Mouse (Mus musculus) olfactory bulb, adult 2 months (tissue): Measurements from ENCODE around the gene Cyp46a1.

Experiments
- CTCF ChIP-seq: fragments of 200-500 bp; IDR thresholded peaks from 2 replicates; pipeline ENCODE4 v1.5.1; 2012; ENCODE audit warnings: low read depth, mild to moderate bottlenecking, low read length, moderate library complexity; ENCODE audit not compliant: insufficient read depth
- POLR2A ChIP-seq: fragments of 200-500 bp; IDR thresholded peaks from 2 replicates; pipeline ENCODE4 v1.6.1; 2012; ENCODE audit warnings: mild to moderate bottlenecking, low read depth, low read length, moderate library complexity; ENCODE audit not compliant: insufficient read depth

DNA sequence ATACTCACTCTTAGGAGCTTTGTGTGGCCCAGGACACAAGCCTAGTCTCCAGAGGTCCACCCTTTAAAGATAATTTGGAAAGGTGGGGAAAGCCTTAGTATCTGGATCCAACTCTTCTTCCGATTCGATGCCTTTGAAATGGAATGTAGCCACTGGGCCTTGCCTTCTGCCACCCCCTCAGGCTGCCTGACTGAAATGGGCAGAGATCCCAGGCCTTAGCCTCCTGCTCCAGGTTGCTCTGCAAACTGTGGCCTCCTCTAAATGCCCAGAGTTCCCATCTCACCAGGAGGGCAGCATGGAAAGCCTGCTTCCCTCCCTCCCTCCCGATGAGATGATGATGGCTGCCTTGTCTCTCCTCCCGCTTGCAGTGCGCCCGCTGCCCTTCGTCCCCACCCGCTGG lies 47.2 kb upstream of the Cyp46a1 start:
- TF ChIP-seq CTCF (no peak), POLR2A (no peak)
